Mouse (Mus musculus) heart, embryonic 15.5 days (tissue): Measurements from ENCODE around the gene Cpsf4l. TPM values are rescaled to one million over a fixed set of nuclear protein-coding genes. Genes with fewer than 3 reads are reported as not detected.
A peak's percentile ranks its signal among the peaks of the same experiment; 100 is the strongest.

Experiments used
- ATAC-seq: fragments of 200-750 bp; cut with Nextera tagmentation; replicated peaks from 2 replicates; pipeline ENCODE4 v1.8.0; 2017; ENCODE audit warnings: low read depth, moderate TSS enrichment; ENCODE audit not compliant: insufficient number of reproducible peaks, insufficient read depth, low FRiP score
- H3K27ac ChIP-seq: fragments of 300-500 bp; sonication (generic); 2 replicates; pipeline ENCODE4 v1.5.1; 2015; ENCODE audit warnings: mild to moderate bottlenecking, inconsistent platforms
- H3K27me3 ChIP-seq: fragments of 300-500 bp; sonication (generic); 2 replicates; pipeline ENCODE4 v1.6.1; 2015; ENCODE audit warnings: inconsistent platforms
- H3K36me3 ChIP-seq: fragments of 300-500 bp; sonication (generic); 2 replicates; pipeline ENCODE4 v1.6.1; 2015; ENCODE audit warnings: mild to moderate bottlenecking, inconsistent platforms
- H3K4me1 ChIP-seq: fragments of 300-500 bp; sonication (generic); replicated peaks from 2 replicates; pipeline ENCODE4 v1.6.1; 2015; ENCODE audit warnings: inconsistent platforms
- H3K4me2 ChIP-seq: fragments of 300-500 bp; sonication (generic); 2 replicates; pipeline ENCODE4 v1.6.1; 2015; ENCODE audit warnings: inconsistent platforms, mild to moderate bottlenecking, moderate library complexity
- H3K4me3 ChIP-seq: fragments of 300-500 bp; sonication (generic); 2 replicates; pipeline ENCODE4 v1.5.1; 2015; ENCODE audit warnings: mild to moderate bottlenecking, inconsistent platforms
- H3K9ac ChIP-seq: fragments of 300-500 bp; sonication (generic); 2 replicates; pipeline ENCODE4 v1.6.1; 2015; ENCODE audit warnings: mild to moderate bottlenecking, inconsistent platforms
- H3K9me3 ChIP-seq: fragments of 300-500 bp; sonication (generic); replicated peaks from 2 replicates; pipeline ENCODE4 v1.6.1; 2016; ENCODE audit warnings: inconsistent platforms
- WGBS: fragments of 180-500 bp; shearing (Covaris S2); methylation state at CpG from one replicate; pipeline ENCODE4 v1.1.7; 2015; ENCODE audit warnings: mixed read lengths; 5-methylcytosine and 5-hydroxymethylcytosine counted together
- polyA plus RNA-seq: library from polyadenylated mRNA; unstranded; fragments of >200 nt; fragmentation: Nextera tagmentation; extraction: Ambion mirVana; gene quantifications from 2 replicates; pipeline ENCODE4 v1.2.1, GENCODE M21; 2015

Cpsf4l gene
- polyA plus RNA-seq, 1 experiment from 2014 or later = 0.74 TPM

DNA sequence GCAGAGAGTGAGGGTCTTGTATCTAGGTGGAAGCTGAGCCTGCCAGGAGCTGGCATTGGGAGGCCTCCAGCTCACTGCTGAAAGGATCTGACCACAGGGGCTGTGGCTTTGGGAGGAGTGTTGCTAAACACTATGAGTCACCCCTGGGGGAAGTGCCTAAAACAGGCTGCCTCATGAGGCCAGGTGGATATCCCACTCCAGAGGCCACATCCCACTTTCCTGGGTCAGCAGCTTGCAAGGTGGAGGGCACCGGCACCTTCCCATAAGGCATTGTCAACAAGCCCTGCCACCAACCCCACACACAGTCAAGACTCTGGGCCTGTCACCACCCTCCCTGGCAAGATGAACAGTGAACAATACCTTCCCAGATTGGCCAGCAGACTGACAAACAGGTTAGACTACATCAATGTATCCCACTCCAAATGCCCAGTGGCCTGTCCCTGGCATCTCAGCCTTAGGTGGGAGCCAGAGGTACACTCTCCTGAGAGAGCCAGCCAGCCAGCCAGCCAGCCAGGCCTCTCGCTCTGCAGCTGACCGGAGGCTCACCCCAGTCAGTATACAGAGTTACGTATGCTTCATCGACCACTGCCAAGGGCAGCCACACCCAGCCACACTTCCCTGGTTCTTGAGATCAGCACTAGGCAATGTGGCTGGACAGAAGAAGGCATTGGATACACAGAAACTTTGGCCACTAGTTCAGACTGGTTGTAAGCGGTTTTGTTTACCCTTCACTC lies 24.0 kb upstream of the Cpsf4l start:
- no peaks in the 10 kb centered on the region for H3K27me3 ChIP-seq
- peak overlapping the region; percentile 37 for H3K27ac ChIP-seq
- H3K4me3 ChIP-seq = no peak overlapping the region
- WGBS = 43% methylated on average over 6 of the region's 6 CpGs
- H3K9me3 ChIP-seq = no peaks in the 10 kb centered on the region
- H3K4me1 ChIP-seq = peaks cover 51% of the 10 kb centered on the region
- 0 out of 2 replicates have a peak, but pooled peaks cover 2% of the 10 kb centered on the region for H3K36me3 ChIP-seq
- H3K9ac ChIP-seq = no peak overlapping the region
- H3K4me2 ChIP-seq = no peak overlapping the region
- ATAC-seq = peak; percentile 20

DNA sequence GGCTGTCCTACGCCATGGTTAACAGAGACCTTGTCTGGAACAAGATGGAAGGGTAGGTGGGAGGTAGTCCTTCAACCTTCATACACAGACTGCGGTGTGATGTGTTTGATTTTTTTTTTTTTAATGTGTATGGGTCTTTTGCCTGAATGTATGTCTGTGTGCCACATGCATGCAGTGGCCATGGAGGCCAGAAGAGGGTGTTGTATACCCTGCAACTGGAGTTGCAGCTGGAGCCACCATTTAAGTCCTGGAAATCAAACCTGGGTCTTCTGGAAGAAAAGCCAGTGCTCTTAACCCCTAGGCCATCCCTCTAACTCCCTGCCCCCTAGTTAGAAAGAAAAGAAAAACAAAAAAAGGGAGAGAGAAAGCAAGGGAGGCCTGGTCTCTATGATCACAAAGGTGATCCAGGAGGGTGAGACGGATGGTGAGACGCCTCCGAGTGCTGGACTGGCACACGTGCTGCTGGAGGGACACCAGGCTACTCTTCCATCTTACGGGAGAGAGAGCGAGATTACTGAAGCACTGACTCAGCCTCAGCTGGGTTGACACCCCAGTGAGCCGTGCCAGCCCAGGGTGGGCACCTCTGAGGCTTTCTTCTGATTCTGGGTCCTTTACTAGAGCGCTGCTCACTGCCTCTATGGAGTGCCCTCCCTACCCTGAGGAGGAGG lies 22.3 kb upstream of the Cpsf4l start:
- Histone ChIP-seq H3K27me3 (no peaks in the 10 kb centered on the region), H3K4me2 (no peak overlapping the region), H3K36me3 (peaks cover 18% of the 10 kb centered on the region; the same call in 1 of the 2 replicates), H3K9me3 (no peaks in the 10 kb centered on the region), H3K27ac (no peak overlapping the region), H3K4me1 (peaks cover 40% of the 10 kb centered on the region), H3K9ac (no peak overlapping the region), H3K4me3 (no peak overlapping the region)
- no peak for ATAC-seq
- WGBS = 90% methylated on average over 10 of the region's 10 CpGs

DNA sequence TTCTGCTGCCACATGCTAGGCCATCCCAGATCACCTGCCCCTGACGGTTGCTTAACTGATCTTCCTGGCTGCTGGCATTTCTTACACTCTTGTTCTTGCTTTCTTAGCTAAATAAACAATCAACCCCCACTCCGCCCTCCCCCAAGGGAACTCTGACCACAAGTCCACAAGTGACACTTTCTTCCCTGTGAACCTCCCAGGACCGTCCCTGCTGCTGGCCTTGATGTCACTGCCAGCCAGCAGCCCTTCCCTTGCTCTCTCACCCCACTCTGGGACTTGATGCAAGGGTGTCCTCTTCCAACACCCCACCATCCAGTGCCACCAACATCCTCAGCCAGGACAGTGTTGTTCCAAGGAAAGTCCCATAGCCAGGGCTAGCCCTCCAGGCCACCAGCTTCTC lies 21.1 kb upstream of the Cpsf4l start:
- Histone ChIP-seq H3K4me1 (peaks cover 46% of the 10 kb centered on the region), H3K27me3 (no peaks in the 10 kb centered on the region), H3K9me3 (no peaks in the 10 kb centered on the region), H3K4me3 (no peak overlapping the region), H3K9ac (no peak overlapping the region), H3K4me2 (no peak overlapping the region), H3K27ac (no peak overlapping the region), H3K36me3 (peaks cover 24% of the 10 kb centered on the region; the same call in 1 of the 2 replicates)
- ATAC-seq = no peak
- 75% methylated on average over 3 of the region's 3 CpGs for WGBS

DNA sequence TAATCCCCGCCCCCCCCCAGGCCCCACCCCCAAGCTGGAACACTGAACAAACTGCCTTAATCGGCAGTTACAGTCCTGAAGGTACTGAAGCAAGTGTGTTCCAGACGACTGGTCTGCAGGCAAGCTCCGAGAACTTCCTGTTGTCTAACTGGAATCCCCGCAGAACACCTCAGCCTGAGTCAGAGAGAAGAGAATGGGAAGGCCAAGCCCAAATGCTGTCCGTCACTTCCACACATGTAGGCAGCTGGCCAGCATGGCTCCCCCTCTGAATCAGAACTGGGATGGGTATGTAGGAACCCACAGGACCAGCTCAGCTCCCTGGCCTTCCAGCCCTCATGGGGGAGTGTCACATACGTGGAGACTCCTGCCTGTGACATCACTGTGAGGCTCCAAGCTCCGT lies 20.1 kb upstream of the Cpsf4l start:
- no peak overlapping the region for H3K9ac ChIP-seq
- 50% methylated on average over 8 of the region's 8 CpGs for WGBS
- H3K27me3 ChIP-seq = no peaks in the 10 kb centered on the region
- no peak overlapping the region for H3K4me2 ChIP-seq
- ATAC-seq = no peak
- no peaks in the 10 kb centered on the region for H3K9me3 ChIP-seq
- no peak overlapping the region for H3K27ac ChIP-seq
- H3K4me1 ChIP-seq = peaks cover 45% of the 10 kb centered on the region
- no peak overlapping the region for H3K4me3 ChIP-seq
- peaks cover 24% of the 10 kb centered on the region; the same call in 1 of the 2 replicates for H3K36me3 ChIP-seq

DNA sequence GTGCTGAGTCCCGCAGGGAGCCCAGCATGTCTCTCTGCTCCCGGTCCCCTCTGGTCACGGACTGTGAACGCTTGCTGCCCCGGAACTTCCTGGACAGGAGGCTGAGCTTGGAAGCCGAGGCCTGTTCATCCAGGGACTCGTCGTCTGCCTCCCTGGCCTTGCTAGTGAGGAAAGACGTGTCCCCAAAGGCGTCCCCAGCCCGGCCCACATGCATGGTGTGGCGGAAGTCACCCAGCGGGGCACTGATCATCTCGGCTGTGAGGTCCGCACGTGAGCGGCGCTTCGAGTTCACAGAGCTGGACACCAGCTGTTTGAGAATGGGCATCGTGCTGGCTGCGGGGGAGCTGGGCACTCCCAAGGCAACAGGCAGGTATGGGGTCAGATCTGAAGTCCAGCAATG lies 19.4 kb upstream of the Cpsf4l start:
- H3K36me3 ChIP-seq = peaks cover 24% of the 10 kb centered on the region; the same call in 1 of the 2 replicates
- H3K27ac ChIP-seq = no peak overlapping the region
- H3K9ac ChIP-seq = no peak overlapping the region
- no peak overlapping the region for H3K4me2 ChIP-seq
- no peaks in the 10 kb centered on the region for H3K9me3 ChIP-seq
- H3K27me3 ChIP-seq = no peaks in the 10 kb centered on the region
- no peak overlapping the region for H3K4me3 ChIP-seq
- peaks cover 39% of the 10 kb centered on the region for H3K4me1 ChIP-seq
- WGBS = 85% methylated on average over 21 of the region's 21 CpGs
- ATAC-seq = no peak

DNA sequence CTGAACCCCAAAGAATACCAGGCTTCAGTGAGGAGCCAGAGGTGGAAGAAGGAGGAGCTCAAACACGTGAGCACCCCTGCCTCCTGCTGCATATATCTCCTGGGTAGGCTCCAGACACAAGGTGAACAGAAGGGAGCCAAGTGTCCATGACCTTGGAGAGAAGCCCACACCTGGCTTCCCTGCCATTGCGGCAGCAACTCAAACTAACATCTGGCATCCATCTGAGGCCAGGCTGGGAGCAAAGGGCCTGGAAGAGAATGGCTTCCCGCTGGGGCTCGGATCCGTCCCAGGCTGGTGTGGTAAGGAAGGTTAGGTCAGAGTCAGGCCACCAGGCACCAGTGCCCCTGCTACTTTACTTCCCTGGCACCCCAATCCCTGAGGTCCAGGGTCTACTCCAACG lies 18.2 kb upstream of the Cpsf4l start:
- Histone ChIP-seq H3K9ac (no peak overlapping the region), H3K4me1 (peaks cover 26% of the 10 kb centered on the region)

DNA sequence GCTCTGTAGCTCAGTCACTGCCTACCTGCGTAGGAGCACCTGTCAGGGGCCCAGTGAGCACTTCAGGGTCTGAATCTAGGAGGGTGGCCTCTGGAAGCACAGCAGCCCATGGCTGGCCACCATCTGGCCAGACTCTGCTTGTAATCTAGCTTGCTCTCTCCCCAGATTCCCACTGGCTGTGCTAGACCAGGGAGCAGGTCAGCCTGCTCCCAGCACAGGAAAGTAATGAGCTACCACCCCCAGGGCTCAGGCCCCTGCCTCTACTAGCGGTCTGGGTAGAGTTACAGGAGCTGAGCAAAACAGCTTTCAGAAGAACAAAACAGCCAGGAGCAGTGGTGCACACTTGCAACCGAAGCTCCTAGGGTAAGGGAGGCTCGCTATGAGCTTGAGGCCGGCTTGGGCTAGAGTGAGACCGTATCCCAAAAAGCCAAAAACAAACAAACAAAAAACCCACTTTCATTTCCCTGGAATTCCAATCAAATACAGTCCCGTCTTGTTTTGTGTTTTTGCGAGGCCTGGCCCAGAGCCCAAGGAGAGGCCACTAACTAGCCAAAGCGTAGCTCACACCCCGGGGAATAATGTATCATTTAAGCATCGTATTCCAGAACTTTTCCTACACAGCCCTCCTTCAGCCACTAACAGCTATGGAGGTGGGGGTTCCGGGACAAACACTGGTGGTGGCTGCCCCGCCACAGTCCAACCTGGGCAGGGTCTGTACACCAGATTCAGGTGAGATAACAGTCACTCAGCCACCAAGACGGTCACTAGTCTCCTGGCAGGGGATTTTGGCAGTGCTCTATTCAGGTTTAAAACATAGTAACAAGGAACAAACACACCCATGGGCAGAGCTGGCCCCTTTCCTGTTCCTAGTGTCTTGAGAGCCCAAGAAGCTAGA lies 17.4 kb upstream of the Cpsf4l start:
- no peak overlapping the region for H3K9ac ChIP-seq
- peaks cover 24% of the 10 kb centered on the region; the same call in 1 of the 2 replicates for H3K36me3 ChIP-seq
- 78% methylated on average over 14 of the region's 14 CpGs for WGBS
- H3K27me3 ChIP-seq = no peaks in the 10 kb centered on the region
- no peaks in the 10 kb centered on the region for H3K9me3 ChIP-seq
- H3K27ac ChIP-seq = peak overlapping the region; percentile 33; the same call in 1 of the 2 replicates
- H3K4me3 ChIP-seq = no peak overlapping the region
- peaks cover 29% of the 10 kb centered on the region for H3K4me1 ChIP-seq
- H3K4me2 ChIP-seq = no peak overlapping the region
- no peak for ATAC-seq

More for the DNA sequence above, 18.2 kb upstream of the Cpsf4l start:
- no peaks in the 10 kb centered on the region for H3K9me3 ChIP-seq
- WGBS = 77% methylated on average over 6 of the region's 6 CpGs
- peak overlapping the region; percentile 33; the same call in 1 of the 2 replicates for H3K27ac ChIP-seq
- no peaks in the 10 kb centered on the region for H3K27me3 ChIP-seq
- ATAC-seq = no peak
- no peak overlapping the region for H3K4me3 ChIP-seq
- no peak overlapping the region for H3K4me2 ChIP-seq
- peaks cover 24% of the 10 kb centered on the region; the same call in 1 of the 2 replicates for H3K36me3 ChIP-seq

DNA sequence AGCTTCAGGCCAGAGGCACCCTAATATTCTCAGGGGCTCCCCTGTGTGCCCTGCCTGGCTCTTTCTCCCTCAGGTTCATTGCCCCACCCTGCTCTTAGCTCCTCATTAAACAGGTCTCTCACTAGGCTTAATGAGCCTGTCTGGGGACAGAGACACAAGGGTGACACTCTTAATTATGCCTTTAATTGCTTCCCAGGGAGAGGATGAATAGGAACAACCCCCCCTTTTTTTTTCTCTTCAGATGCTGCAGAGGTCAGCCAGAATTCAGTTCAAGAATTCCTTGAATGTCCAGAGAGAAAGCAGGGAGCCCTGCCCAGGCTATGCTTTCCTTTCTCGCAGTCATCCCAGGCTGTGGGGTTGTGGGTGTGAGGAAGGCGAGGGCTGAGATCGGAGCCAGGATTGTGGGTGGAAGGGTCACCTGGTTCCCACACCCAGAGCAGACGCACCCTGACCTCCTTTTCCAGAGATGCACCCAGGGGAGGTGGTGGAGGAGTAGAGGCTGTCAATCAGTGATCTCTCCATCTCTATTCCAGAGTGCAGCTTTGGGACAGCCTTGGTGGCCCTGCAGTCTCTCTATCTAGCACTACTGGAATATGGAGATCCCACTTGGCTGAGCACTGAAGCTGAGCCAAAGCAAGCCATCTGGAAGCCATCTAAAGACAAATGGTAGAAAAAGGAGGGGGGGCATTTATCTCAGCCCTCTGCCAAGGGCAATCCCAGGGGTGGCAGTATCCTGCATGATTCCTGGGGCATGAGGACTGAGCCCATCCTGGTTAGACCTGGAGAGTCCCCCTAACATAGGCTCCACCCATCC lies 15.6 kb upstream of the Cpsf4l start:
- no peak; the same call in 1 of the 2 replicates for ATAC-seq
- peak overlapping the region; percentile 13; the same call in 1 of the 2 replicates for H3K27ac ChIP-seq
- H3K36me3 ChIP-seq = peaks cover 24% of the 10 kb centered on the region; the same call in 1 of the 2 replicates

DNA sequence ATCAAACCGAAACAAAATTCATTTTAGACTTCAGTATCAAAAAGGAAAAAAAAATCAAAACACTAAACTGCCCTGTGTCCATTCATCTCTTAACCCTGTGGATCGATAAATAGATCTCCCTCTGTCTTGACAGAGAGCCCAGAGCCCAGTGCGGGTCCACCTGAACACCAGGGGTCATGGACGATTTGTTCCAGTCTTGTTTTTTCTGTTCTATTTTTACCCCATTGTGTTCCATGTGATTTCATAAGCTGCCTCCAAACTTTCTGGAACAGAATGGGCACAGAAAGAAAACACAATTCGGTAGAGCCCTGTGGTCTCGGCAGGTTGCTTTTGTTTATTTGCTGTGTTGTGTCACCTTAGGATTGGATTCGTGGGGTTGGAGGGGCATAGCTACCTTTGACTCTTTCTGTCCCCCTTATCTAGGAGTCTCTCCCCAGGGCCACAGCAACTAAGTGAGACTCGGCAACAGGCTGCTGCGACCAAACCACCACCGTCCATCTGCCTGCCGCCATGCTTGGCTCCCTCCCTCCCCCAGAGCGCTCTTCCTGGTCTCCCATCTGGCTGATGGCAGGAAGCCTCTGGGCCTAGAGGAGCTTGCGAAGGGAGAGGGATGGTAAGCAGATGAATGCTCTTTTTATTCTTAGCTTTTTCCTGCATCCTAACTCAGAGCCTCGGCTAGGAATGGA lies 12.7 kb upstream of the Cpsf4l start:
- H3K9ac ChIP-seq = peak overlapping the region; percentile 29; the same call in 1 of the 2 replicates
- no peak overlapping the region for H3K27ac ChIP-seq
- 0 out of 2 replicates have a peak overlapping the region, but pooled peaks have one; percentile 9 for H3K4me2 ChIP-seq
- H3K9me3 ChIP-seq = no peaks in the 10 kb centered on the region
- H3K4me1 ChIP-seq = peaks cover 17% of the 10 kb centered on the region
- H3K27me3 ChIP-seq = no peaks in the 10 kb centered on the region
- no peak overlapping the region for H3K4me3 ChIP-seq
- peaks cover 10% of the 10 kb centered on the region; the same call in 1 of the 2 replicates for H3K36me3 ChIP-seq
- WGBS = 47% methylated on average over 14 of the region's 14 CpGs
- no peak for ATAC-seq

More for the DNA sequence above, 15.6 kb upstream of the Cpsf4l start:
- WGBS = 81% methylated on average over 4 of the region's 4 CpGs
- H3K4me2 ChIP-seq = no peak overlapping the region
- H3K4me1 ChIP-seq = peaks cover 27% of the 10 kb centered on the region
- no peak overlapping the region for H3K4me3 ChIP-seq
- no peaks in the 10 kb centered on the region for H3K27me3 ChIP-seq
- no peaks in the 10 kb centered on the region for H3K9me3 ChIP-seq
- H3K9ac ChIP-seq = no peak overlapping the region
